Mouse (Mus musculus): ENCODE results near the gene Dhdh.

DNA sequence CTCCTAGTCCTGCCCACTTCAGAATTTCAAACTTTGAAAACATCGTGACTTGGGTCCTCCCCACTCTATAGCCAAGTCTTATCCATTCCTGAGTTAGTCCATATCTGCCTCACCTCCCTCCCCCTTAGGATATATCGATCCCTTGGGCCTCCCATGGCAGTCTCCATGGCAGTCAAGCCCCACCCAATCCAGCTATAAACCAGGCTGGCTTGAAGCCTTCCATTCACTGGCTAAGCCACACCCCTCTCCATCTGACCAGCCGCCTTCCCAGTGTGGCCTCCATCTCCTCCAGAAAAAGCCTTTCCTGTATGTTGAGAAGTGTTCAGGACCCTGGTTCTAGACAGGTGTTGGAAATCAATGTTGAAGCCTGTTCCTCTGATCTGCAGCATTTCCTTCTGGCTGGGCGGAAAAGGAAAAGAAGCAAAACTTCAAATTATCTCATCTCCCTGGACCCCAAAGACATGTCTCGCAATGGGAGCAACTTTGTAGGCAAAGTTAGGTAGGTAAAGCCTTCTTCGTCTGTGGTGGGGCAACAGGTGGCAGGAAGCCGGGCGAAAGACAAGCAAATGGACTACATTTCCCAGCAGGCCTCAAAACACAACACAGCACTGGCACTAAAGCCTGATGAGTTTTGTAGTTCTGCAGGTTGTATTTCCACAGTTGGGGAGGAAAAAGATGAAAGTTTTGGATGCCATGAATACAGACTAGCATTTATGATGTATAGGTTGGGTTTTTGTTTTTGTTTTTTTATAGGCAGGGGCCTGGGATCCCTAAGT lies 30.9 kb upstream of the Dhdh start:
- TF ChIP-seq GATA1 (IDR thresholded peaks at IDR 0.05; ENCODE audit: borderline replicate concordance, low read length) (no peak), FLI1 (IDR thresholded peaks at IDR 0.05; ENCODE audit: low read length) (no peak)
